Mouse (Mus musculus) hindlimb bud, embryonic 11.5 days (tissue): ENCODE data around the gene Slc35b4.

Experiments
- DNase-seq: peaks from one replicate; pipeline ENCODE4 v3.0.0-alpha.2; 2012; ENCODE audit warnings: low read depth, low spot score; ENCODE audit errors: extremely low spot score

Slc35b4 gene

GRCm38 (mm10) chr6:34138366-34138765, 38.5 kb downstream of the Slc35b4 start:
- DNase-seq, result no peak

DNA sequence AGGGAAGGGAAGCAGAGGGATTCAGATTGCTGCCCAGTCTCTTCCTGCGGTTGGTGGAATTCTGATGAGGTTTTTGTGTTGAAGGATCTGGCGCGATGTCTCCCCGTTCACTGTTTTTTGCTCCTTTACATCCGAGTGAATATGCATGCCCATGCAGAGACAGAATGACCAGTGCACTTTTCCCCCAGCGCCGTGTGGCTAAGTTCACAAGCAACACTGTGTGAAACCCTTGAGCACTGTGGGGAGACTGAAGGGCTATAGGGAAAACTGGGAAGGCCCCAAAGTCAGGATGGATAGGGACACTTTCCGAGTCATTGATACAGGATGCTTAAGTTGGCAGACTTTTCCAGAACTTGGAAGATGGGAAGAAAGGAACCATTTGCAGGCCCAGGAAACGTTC, 44.5 kb downstream of the Slc35b4 start:
- no peak for DNase-seq

- no peak for DNase-seq
Measured at GRCm38 (mm10) chr6:34129261-34129660, 47.6 kb downstream of the Slc35b4 start.

DNA sequence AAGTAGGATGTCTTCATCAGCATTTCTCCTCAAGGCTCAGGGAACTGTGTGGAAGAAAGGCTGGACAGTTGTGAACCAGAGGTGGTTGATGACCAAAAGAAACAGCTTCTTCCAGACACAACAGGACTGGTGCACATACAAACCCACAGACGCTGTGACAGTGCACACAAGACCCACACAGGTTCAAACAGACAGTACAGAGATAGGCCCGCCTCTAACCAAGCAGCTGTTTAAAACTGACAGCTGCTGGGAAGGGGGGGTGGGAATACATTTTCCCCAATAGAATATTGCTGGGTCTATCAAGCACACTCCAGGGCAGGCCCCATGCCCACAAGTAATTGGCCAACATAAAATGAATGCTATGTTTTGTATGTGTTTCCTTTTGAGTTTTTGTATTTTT, 52.5 kb downstream of the Slc35b4 start:
- DNase-seq, result no peak

GRCm38 (mm10) chr6:34116838-34117478, 60.0 kb downstream of the Slc35b4 start:
- no peak for DNase-seq

- DNase-seq, result no peak
Measured at GRCm38 (mm10) chr6:34111406-34111805, 65.5 kb downstream of the Slc35b4 start.

- no peak for DNase-seq
Measured at GRCm38 (mm10) chr6:34110571-34110970, 66.3 kb downstream of the Slc35b4 start.
